16 mouse cellular contexts compared by ENCODE assay signal in the genomic region with DNA sequence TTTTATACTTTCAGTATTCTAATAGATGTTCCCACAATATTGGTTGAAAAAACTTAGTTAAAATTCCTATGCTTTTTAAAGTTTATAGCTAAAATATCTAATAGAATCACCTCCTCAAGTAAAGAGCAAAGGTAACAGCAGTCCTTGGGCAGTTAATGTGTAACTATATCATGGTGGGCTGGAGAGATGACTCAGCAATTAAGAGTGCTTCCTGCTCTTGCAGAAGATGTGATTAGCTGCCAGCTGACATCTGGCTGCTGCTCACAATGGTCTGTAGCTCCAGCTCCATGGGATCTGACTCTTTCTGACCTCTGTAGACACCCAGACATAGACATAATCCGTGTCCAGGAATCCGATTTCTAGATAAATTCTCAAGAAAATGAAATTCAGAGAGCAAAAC.
DNase-seq lines count a peak whose midpoint lies in the region; ATAC-seq and TF ChIP-seq lines count a peak whose summit lies in the region.
"Had no signal": no experiment of that assay in that cellular context is flagged by ENCODE, and none has a peak within 500 bp of the region (broad histone marks: within the 10 kb centered on the region; RNA-seq: fewer than 3 reads in every experiment).

No protein-coding gene starts in this region.

- no peaks in the 10 kb centered on the region for H3K9me3 ChIP-seq in lung, embryonic 16.5 days (ENCODE audit: control insufficient read depth, low read length)
- H3K9me3 ChIP-seq in liver, embryonic 12.5 days (replicated peaks): no peaks in the 10 kb centered on the region
- H3K9me3 ChIP-seq: heart, embryonic 12.5 days; limb, embryonic 13.5 days; megakaryocyte, embryonic 14.5 days had no signal

- no peaks in the 10 kb centered on the region for H3K36me3 ChIP-seq in lung, embryonic 16.5 days (ENCODE audit: control insufficient read depth, insufficient read depth, low read length)
- no peaks in the 10 kb centered on the region for H3K36me3 ChIP-seq in liver, embryonic 12.5 days
- H3K36me3 ChIP-seq: heart, embryonic 12.5 days; limb, embryonic 13.5 days had no signal

- no peak overlapping the region for H3K27ac ChIP-seq in lung, embryonic 16.5 days (ENCODE audit: low read length)
- H3K27ac ChIP-seq in liver, embryonic 12.5 days: no peak overlapping the region
- H3K27ac ChIP-seq: limb, embryonic 13.5 days had no signal

- H3K4me3 ChIP-seq in lung, embryonic 16.5 days (ENCODE audit: low read length): no peak overlapping the region
- no peak overlapping the region for H3K4me3 ChIP-seq in liver, embryonic 12.5 days
- H3K4me3 ChIP-seq: heart, embryonic 12.5 days; limb, embryonic 13.5 days; megakaryocyte, embryonic 14.5 days had no signal

- no peak for DNase-seq in lung, adult 18-20 months
- peak; percentile 17 for DNase-seq in brain, embryonic 14.5 days (ENCODE audit: low read depth)
- DNase-seq in frontal cortex, adult 2 months (ENCODE audit: extremely low spot score in 1 of 2, low spot score in 1 of 2): no peak
- DNase-seq in layer of hippocampus, postnatal 14 days (ENCODE audit: low spot score in 2 of 2): no peak
- no peak for DNase-seq in ovary, postnatal 10 days (ENCODE audit: low spot score)
- DNase-seq: cerebellum, adult 9-10 months; gastrocnemius, postnatal 25 days; kidney, adult 8-10 months; thymus, postnatal 36 days had no signal

- no peak for TF ChIP-seq POLR2A in brain, embryonic 14.5 days (IDR thresholded peaks at IDR 0.05; ENCODE audit: borderline replicate concordance, extremely low read depth, insufficient read depth, insufficient read length, poor library complexity, severe bottlenecking)

- H3K27me3 ChIP-seq in lung, embryonic 16.5 days (ENCODE audit: control insufficient read depth, insufficient read depth, low read depth, low read length): no peaks in the 10 kb centered on the region
- H3K27me3 ChIP-seq in liver, embryonic 12.5 days (replicated peaks): no peaks in the 10 kb centered on the region
- H3K27me3 ChIP-seq: CH12.LX; heart, embryonic 12.5 days; limb, embryonic 13.5 days; megakaryocyte, embryonic 14.5 days had no signal

- no peak overlapping the region for H3K9ac ChIP-seq in lung, embryonic 16.5 days (ENCODE audit: low read length)
- H3K9ac ChIP-seq in liver, embryonic 12.5 days: no peak overlapping the region
- H3K9ac ChIP-seq: heart, embryonic 12.5 days; limb, embryonic 13.5 days had no signal

- no peak for TF ChIP-seq CTCF in brain, embryonic 14.5 days (IDR thresholded peaks at IDR 0.05; ENCODE audit: borderline replicate concordance, extremely low read depth, insufficient read depth, insufficient read length)

- H3K4me2 ChIP-seq in lung, embryonic 16.5 days (ENCODE audit: low read depth, low read length): no peak overlapping the region
- no peak overlapping the region for H3K4me2 ChIP-seq in liver, embryonic 12.5 days
- H3K4me2 ChIP-seq: heart, embryonic 12.5 days; limb, embryonic 13.5 days had no signal

- 0 out of 2 replicates have a peak, but pooled peaks cover 2% of the 10 kb centered on the region for H3K4me1 ChIP-seq in lung, embryonic 16.5 days (replicated peaks; ENCODE audit: control insufficient read depth, insufficient read depth, low read length)
- no peaks in the 10 kb centered on the region for H3K4me1 ChIP-seq in liver, embryonic 12.5 days
- H3K4me1 ChIP-seq: heart, embryonic 12.5 days; limb, embryonic 13.5 days had no signal

- WGBS in lung, embryonic 16.5 days: 33% methylated on average over 2 of the region's 2 CpGs
- 72% methylated on average over 2 of the region's 2 CpGs for WGBS in liver, embryonic 12.5 days (ENCODE audit: insufficient replicate concordance)

- peak; percentile 49; the same call in 1 of the 2 replicates for ATAC-seq in lung, embryonic 16.5 days (ENCODE audit: low read depth)
- peak; percentile 59; the same call in 1 of the 2 replicates for ATAC-seq in liver, embryonic 12.5 days
- ATAC-seq: forebrain, embryonic 16.5 days had no signal
